Mouse (Mus musculus): ENCODE results near the gene Adam1b. TPM values are rescaled to one million over a fixed set of nuclear protein-coding genes. Genes with fewer than 3 reads are reported as not detected.

The Adam1b gene
- polyA plus RNA-seq, 1 experiment from 2014 or later, result not detected

- no peaks in the 10 kb centered on the region for H3K36me3 ChIP-seq (ENCODE audit: insufficient read depth)
- no peak overlapping the region for H3K9ac ChIP-seq
- H3K27me3 ChIP-seq (ENCODE audit: insufficient read depth, low read length), result no peaks in the 10 kb centered on the region
- no peaks in the 10 kb centered on the region for H3K9me3 ChIP-seq (ENCODE audit: low read depth, low read length)
- 40% methylated on average over 5 of the region's 5 CpGs for WGBS
- TF ChIP-seq CTCF (IDR thresholded peaks at IDR 0.05; ENCODE audit: low read depth), result no peak
- no peak overlapping the region for H3K4me3 ChIP-seq (ENCODE audit: low read depth, low read length)
- no peak overlapping the region for H3K27ac ChIP-seq (ENCODE audit: low read depth)
- ATAC-seq (ENCODE audit: insufficient read depth), result no peak
- H3K4me1 ChIP-seq (ENCODE audit: insufficient read depth), result no peaks in the 10 kb centered on the region
- H3K4me2 ChIP-seq, result no peak overlapping the region
- DNase-seq, result no peak
These were observed 39.5 kb downstream of the Adam1b start for GRCm38 (mm10) chr5:121463601-121464250.

- ATAC-seq (ENCODE audit: insufficient read depth), result no peak
- no peaks in the 10 kb centered on the region for H3K9me3 ChIP-seq (ENCODE audit: low read depth, low read length)
- H3K4me3 ChIP-seq (ENCODE audit: low read depth, low read length), result no peak overlapping the region
- no peaks in the 10 kb centered on the region for H3K27me3 ChIP-seq (ENCODE audit: insufficient read depth, low read length)
- no peak overlapping the region for H3K27ac ChIP-seq (ENCODE audit: low read depth)
- H3K4me2 ChIP-seq, result no peak overlapping the region
- no peaks in the 10 kb centered on the region for H3K36me3 ChIP-seq (ENCODE audit: insufficient read depth)
- H3K4me1 ChIP-seq (ENCODE audit: insufficient read depth), result no peaks in the 10 kb centered on the region
- 50% methylated on average over 5 of the region's 5 CpGs for WGBS
- DNase-seq, result no peak
- TF ChIP-seq CTCF (IDR thresholded peaks at IDR 0.05; ENCODE audit: low read depth), result no peak
- H3K9ac ChIP-seq, result no peak overlapping the region; the same call in 1 of the 2 replicates
These were observed 40.3 kb downstream of the Adam1b start for GRCm38 (mm10) chr5:121462967-121463366.

GRCm38 (mm10) chr5:121462171-121462502 lies 41.1 kb downstream of the Adam1b start:
- no peak for TF ChIP-seq CTCF (IDR thresholded peaks at IDR 0.05; ENCODE audit: low read depth)
- no peaks in the 10 kb centered on the region for H3K27me3 ChIP-seq (ENCODE audit: insufficient read depth, low read length)
- H3K4me1 ChIP-seq (ENCODE audit: insufficient read depth), result no peaks in the 10 kb centered on the region
- no peak overlapping the region for H3K9ac ChIP-seq
- no peak overlapping the region for H3K27ac ChIP-seq (ENCODE audit: low read depth)
- no peaks in the 10 kb centered on the region for H3K9me3 ChIP-seq (ENCODE audit: low read depth, low read length)
- no peak for DNase-seq
- ATAC-seq (ENCODE audit: insufficient read depth), result no peak
- WGBS, result 11% methylated on average over 1 of the region's 1 CpGs
- no peak overlapping the region for H3K4me2 ChIP-seq
- no peaks in the 10 kb centered on the region for H3K36me3 ChIP-seq (ENCODE audit: insufficient read depth)
- H3K4me3 ChIP-seq (ENCODE audit: low read depth, low read length), result no peak overlapping the region

GRCm38 (mm10) chr5:121461339-121462170 lies 41.7 kb downstream of the Adam1b start:
- Histone ChIP-seq H3K4me3 (ENCODE audit: low read depth, low read length) (no peak overlapping the region), H3K9me3 (ENCODE audit: low read depth, low read length) (no peaks in the 10 kb centered on the region), H3K9ac (no peak overlapping the region), H3K4me2 (no peak overlapping the region), H3K27ac (ENCODE audit: low read depth) (no peak overlapping the region), H3K4me1 (ENCODE audit: insufficient read depth) (no peaks in the 10 kb centered on the region), H3K36me3 (ENCODE audit: insufficient read depth) (no peaks in the 10 kb centered on the region), H3K27me3 (ENCODE audit: insufficient read depth, low read length) (no peaks in the 10 kb centered on the region)
- no peak for DNase-seq
- ATAC-seq (ENCODE audit: insufficient read depth), result no peak
- WGBS, result 47% methylated on average over 4 of the region's 4 CpGs
- no peak for TF ChIP-seq CTCF (IDR thresholded peaks at IDR 0.05; ENCODE audit: low read depth)

- Histone ChIP-seq H3K27me3 (ENCODE audit: insufficient read depth, low read length) (no peaks in the 10 kb centered on the region), H3K9ac (no peak overlapping the region), H3K9me3 (ENCODE audit: low read depth, low read length) (no peaks in the 10 kb centered on the region), H3K27ac (ENCODE audit: low read depth) (no peak overlapping the region), H3K4me3 (ENCODE audit: low read depth, low read length) (no peak overlapping the region), H3K4me1 (ENCODE audit: insufficient read depth) (peaks cover 14% of the 10 kb centered on the region), H3K4me2 (no peak overlapping the region), H3K36me3 (ENCODE audit: insufficient read depth) (no peaks in the 10 kb centered on the region)
- DNase-seq (no peak), ATAC-seq (ENCODE audit: insufficient read depth) (no peak)
- 42% methylated on average over 9 of the region's 9 CpGs for WGBS
- TF ChIP-seq CTCF (IDR thresholded peaks at IDR 0.05; ENCODE audit: low read depth), result no peak
These were observed 47.5 kb downstream of the Adam1b start for GRCm38 (mm10) chr5:121455510-121456265.

GRCm38 (mm10) chr5:121454503-121454782 lies 48.8 kb downstream of the Adam1b start:
- ATAC-seq (ENCODE audit: insufficient read depth), result no peak
- TF ChIP-seq CTCF (IDR thresholded peaks at IDR 0.05; ENCODE audit: low read depth), result no peak
- no peaks in the 10 kb centered on the region for H3K9me3 ChIP-seq (ENCODE audit: low read depth, low read length)
- no peak overlapping the region for H3K9ac ChIP-seq
- H3K27ac ChIP-seq (ENCODE audit: low read depth), result peak overlapping the region; percentile 44; the same call in 1 of the 2 replicates
- 69% methylated on average over 3 of the region's 3 CpGs for WGBS
- peaks cover 14% of the 10 kb centered on the region for H3K4me1 ChIP-seq (ENCODE audit: insufficient read depth)
- peaks cover 8% of the 10 kb centered on the region for H3K36me3 ChIP-seq (ENCODE audit: insufficient read depth)
- DNase-seq, result peak; percentile 77
- H3K4me3 ChIP-seq (ENCODE audit: low read depth, low read length), result no peak overlapping the region
- peak overlapping the region; percentile 72; the same call in 1 of the 2 replicates for H3K4me2 ChIP-seq
- no peaks in the 10 kb centered on the region for H3K27me3 ChIP-seq (ENCODE audit: insufficient read depth, low read length)
